Mouse (Mus musculus): ENCODE measurements around the gene Gm19402. TPM values are rescaled to one million over a fixed set of nuclear protein-coding genes. Genes with fewer than 3 reads are reported as not detected.

Gene Gm19402
- total and polyA plus RNA-seq, 2 experiments from 2014 or later: not detected

DNA sequence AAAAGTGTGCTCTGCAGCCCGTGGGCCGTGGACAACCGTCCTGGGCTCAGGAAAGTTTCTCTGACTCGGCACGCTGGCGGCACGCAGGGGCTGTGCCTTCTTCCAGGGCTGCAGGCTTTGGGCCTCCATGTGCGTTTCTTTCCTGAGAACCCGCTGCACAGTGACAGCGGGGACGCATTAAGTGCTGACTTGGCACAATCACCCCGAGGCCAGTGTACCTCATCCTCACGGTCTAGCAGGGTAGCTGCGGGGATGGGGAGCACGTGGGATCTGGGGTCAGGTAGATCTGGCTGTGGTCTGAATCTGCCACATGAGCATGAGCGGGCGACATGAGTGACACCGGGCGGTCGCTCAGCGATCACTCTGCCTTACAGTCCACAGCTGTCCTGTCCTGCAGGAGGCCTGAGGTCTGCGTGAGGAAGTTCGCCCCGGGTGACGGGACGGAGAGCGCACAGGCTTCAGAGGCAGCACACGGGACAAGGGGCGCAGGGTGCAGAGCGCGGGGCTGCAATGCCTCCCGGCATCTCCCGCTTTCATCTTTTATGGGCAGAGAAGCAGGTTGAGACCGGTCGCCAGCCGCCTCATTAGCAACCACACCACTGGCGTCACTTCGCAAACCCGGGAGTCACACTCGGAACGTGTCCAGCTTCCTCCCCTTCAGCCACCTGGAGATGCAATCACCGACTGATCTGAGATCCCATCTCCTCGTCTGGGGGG is 26.4 kb downstream of the Gm19402 start:
- H3K4me1 ChIP-seq (ENCODE audit: insufficient read depth, low read length): no peaks in the 10 kb centered on the region
- TF ChIP-seq CTCF (IDR thresholded peaks at IDR 0.05): no peak
- ATAC-seq (ENCODE audit: low FRiP score): no peak
- 62% methylated on average over 43 of the region's 43 CpGs for WGBS
- H3K9me3 ChIP-seq (ENCODE audit: low read length): no peaks in the 10 kb centered on the region
- H3K27me3 ChIP-seq (ENCODE audit: insufficient read depth, low read length): no peaks in the 10 kb centered on the region
- DNase-seq (ENCODE audit: low spot score): no peak
- H3K36me3 ChIP-seq (ENCODE audit: insufficient read depth, low read length): no peaks in the 10 kb centered on the region
- no peak overlapping the region for H3K4me3 ChIP-seq (ENCODE audit: low read depth, low read length)
- H3K27ac ChIP-seq (ENCODE audit: low read depth, low read length): no peak overlapping the region
- H3K9ac ChIP-seq (replicated peaks; ENCODE audit: low read length, poor library complexity, severe bottlenecking): no peak overlapping the region
- no peak overlapping the region for H3K4me2 ChIP-seq (ENCODE audit: low read depth, low read length, poor library complexity, severe bottlenecking)

DNA sequence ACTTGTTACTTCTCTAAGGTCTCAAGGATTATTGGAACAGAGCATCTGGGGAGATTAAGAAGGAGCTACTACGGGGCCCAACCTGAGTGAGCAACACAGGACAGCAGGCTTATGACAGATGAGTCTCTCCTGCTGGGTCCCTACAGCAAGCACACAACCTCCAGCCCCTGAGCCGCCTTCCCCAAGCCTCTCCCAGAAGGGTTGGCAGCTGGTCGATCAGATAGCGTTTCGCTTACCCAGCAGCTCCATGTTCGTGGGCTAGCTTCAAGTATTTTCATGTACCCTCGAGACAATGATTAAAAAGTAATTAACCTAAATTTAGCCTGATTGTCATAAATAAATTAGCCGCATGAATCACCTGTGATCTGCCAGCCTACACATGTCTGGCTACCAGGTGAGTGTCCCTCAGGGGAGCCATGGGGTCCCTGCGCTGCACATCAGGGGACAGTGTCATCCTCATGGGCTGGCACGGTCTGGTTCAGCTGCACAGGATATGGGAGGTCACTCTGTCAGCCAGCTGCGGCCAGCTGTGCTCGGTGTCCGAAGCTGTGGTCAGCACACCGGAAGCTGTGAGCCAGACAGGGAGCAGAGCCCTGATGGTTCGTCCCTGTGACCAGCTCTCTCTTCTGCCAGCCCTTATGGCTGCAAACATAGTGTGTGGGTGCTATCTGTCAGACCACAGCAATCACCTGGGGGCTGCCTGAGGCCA is 32.1 kb downstream of the Gm19402 start:
- Histone ChIP-seq H3K4me2 (ENCODE audit: low read depth, low read length, poor library complexity, severe bottlenecking) (no peak overlapping the region), H3K36me3 (ENCODE audit: insufficient read depth, low read length) (no peaks in the 10 kb centered on the region), H3K27me3 (ENCODE audit: insufficient read depth, low read length) (no peaks in the 10 kb centered on the region), H3K9ac (replicated peaks; ENCODE audit: low read length, poor library complexity, severe bottlenecking) (no peak overlapping the region), H3K27ac (ENCODE audit: low read depth, low read length) (no peak overlapping the region), H3K9me3 (ENCODE audit: low read length) (no peaks in the 10 kb centered on the region), H3K4me1 (ENCODE audit: insufficient read depth, low read length) (no peaks in the 10 kb centered on the region), H3K4me3 (ENCODE audit: low read depth, low read length) (no peak overlapping the region)
- no peak for DNase-seq (ENCODE audit: low spot score)
- no peak for TF ChIP-seq CTCF (IDR thresholded peaks at IDR 0.05)
- no peak for ATAC-seq (ENCODE audit: low FRiP score)
- WGBS: 69% methylated on average over 15 of the region's 15 CpGs

DNA sequence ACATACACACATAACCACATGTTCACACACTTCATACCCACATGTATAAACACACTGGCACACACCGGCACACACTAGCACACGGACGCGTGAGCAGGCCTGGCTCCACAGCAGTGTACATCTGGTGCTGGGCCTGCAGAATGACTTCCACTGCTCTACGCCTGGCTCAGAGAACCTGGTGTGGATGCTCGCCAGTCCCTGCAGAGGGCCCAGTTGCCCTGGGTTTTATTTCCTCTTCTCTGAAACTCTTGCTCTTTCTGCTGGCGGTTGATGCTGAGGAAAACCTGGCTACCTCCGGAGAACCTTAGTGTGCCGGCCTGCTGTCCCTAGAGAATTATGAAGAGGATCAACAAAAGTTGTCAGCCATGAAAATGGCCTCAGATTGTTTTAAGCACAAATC is 38.5 kb downstream of the Gm19402 start:
- Histone ChIP-seq H3K27ac (ENCODE audit: low read depth, low read length) (no peak overlapping the region), H3K36me3 (ENCODE audit: insufficient read depth, low read length) (peaks cover 3% of the 10 kb centered on the region; the same call in 1 of the 2 replicates), H3K4me1 (ENCODE audit: insufficient read depth, low read length) (no peaks in the 10 kb centered on the region), H3K9me3 (ENCODE audit: low read length) (no peaks in the 10 kb centered on the region), H3K27me3 (ENCODE audit: insufficient read depth, low read length) (no peaks in the 10 kb centered on the region), H3K4me3 (ENCODE audit: low read depth, low read length) (no peak overlapping the region), H3K4me2 (ENCODE audit: low read depth, low read length, poor library complexity, severe bottlenecking) (no peak overlapping the region), H3K9ac (replicated peaks; ENCODE audit: low read length, poor library complexity, severe bottlenecking) (no peak overlapping the region)
- DNase-seq (ENCODE audit: low spot score) (no peak), ATAC-seq (ENCODE audit: low FRiP score) (no peak)
- 90% methylated on average over 9 of the region's 9 CpGs for whole genome bisulfite sequencing
- TF ChIP-seq CTCF (IDR thresholded peaks at IDR 0.05): peak; percentile 26; the same call in 1 of the 2 replicates

DNA sequence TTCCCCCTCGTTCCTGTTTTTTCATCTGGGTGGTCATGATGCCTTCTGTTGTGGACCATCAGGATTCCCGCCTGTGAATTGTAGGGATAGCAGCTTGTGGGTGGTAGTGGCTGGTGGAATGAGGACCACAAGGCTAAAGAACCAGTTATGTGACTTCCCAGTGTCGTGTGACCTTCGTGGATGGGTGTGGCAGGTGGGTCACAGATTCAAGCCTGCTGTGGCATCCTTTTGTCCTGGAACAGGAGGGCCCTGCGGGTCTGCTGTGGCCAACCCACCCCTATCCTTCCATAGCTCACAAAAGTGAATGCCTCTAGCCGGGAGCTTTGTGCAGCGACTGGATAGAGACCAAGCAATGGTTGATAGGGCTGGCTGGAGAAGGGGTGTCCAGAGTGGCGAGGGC is 42.7 kb downstream of the Gm19402 start:
- ATAC-seq (ENCODE audit: low FRiP score): no peak
- Histone ChIP-seq H3K36me3 (ENCODE audit: insufficient read depth, low read length) (peaks cover 40% of the 10 kb centered on the region), H3K4me3 (ENCODE audit: low read depth, low read length) (no peak overlapping the region), H3K9ac (replicated peaks; ENCODE audit: low read length, poor library complexity, severe bottlenecking) (no peak overlapping the region), H3K4me1 (ENCODE audit: insufficient read depth, low read length) (no peaks in the 10 kb centered on the region), H3K27ac (ENCODE audit: low read depth, low read length) (no peak overlapping the region), H3K27me3 (ENCODE audit: insufficient read depth, low read length) (no peaks in the 10 kb centered on the region), H3K4me2 (ENCODE audit: low read depth, low read length, poor library complexity, severe bottlenecking) (no peak overlapping the region), H3K9me3 (ENCODE audit: low read length) (no peaks in the 10 kb centered on the region)
- WGBS: 88% methylated on average over 8 of the region's 8 CpGs
- no peak for DNase-seq (ENCODE audit: low spot score)
- TF ChIP-seq CTCF (IDR thresholded peaks at IDR 0.05): no peak

DNA sequence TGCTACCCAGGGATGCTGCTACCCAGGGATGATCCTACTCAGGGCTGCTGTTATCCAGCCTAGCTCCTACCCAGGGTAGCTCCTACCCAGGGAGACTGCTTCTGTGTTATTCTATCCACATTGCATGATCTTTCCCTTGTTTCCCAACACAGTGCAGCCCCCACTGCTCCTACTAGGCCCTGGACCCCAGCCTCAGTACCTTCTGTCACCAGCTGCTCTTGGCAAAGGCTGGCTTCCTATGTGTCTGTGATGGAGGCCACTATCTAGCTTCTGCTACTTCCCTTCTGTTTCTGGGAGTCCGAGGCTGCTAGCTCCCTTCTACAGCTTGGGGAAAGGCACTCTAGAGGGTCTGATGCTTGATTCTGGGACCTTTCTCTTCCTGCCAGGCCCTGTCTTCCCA is 43.1 kb downstream of the Gm19402 start:
- ATAC-seq (ENCODE audit: low FRiP score): no peak
- Histone ChIP-seq H3K9ac (replicated peaks; ENCODE audit: low read length, poor library complexity, severe bottlenecking) (no peak overlapping the region), H3K36me3 (ENCODE audit: insufficient read depth, low read length) (peaks cover 43% of the 10 kb centered on the region), H3K27me3 (ENCODE audit: insufficient read depth, low read length) (no peaks in the 10 kb centered on the region), H3K4me3 (ENCODE audit: low read depth, low read length) (no peak overlapping the region), H3K4me1 (ENCODE audit: insufficient read depth, low read length) (no peaks in the 10 kb centered on the region), H3K9me3 (ENCODE audit: low read length) (no peaks in the 10 kb centered on the region), H3K4me2 (ENCODE audit: low read depth, low read length, poor library complexity, severe bottlenecking) (no peak overlapping the region), H3K27ac (ENCODE audit: low read depth, low read length) (no peak overlapping the region)
- WGBS: 76% methylated on average over 1 of the region's 1 CpGs
- TF ChIP-seq CTCF (IDR thresholded peaks at IDR 0.05): no peak
- DNase-seq (ENCODE audit: low spot score): no peak

DNA sequence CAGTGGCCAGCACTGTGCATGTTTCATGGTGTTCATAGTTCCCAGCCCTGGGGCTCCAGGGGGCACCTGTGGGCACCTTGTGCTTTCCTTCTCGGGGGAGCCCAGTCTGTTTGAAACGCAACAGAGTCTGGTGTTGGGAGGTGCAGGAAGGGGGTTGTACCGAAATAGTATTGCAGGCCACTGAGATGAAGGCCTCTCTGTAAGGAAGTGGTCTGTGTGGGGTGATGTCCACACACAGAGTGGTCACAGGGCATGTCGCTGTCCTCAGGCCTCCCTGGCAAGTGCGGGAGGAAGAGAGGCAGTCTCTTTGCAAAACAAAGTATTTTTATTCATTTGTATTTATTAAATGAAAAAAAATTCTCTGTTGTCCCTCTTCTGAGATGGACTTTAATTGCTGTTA is 45.0 kb downstream of the Gm19402 start:
- Histone ChIP-seq H3K9ac (replicated peaks; ENCODE audit: low read length, poor library complexity, severe bottlenecking) (no peak overlapping the region), H3K27me3 (ENCODE audit: insufficient read depth, low read length) (no peaks in the 10 kb centered on the region), H3K36me3 (ENCODE audit: insufficient read depth, low read length) (peaks cover 56% of the 10 kb centered on the region), H3K27ac (ENCODE audit: low read depth, low read length) (no peak overlapping the region), H3K4me1 (ENCODE audit: insufficient read depth, low read length) (no peaks in the 10 kb centered on the region), H3K4me2 (ENCODE audit: low read depth, low read length, poor library complexity, severe bottlenecking) (no peak overlapping the region), H3K4me3 (ENCODE audit: low read depth, low read length) (no peak overlapping the region), H3K9me3 (ENCODE audit: low read length) (no peaks in the 10 kb centered on the region)
- DNase-seq (ENCODE audit: low spot score) (no peak), ATAC-seq (ENCODE audit: low FRiP score) (no peak)
- TF ChIP-seq CTCF (IDR thresholded peaks at IDR 0.05): no peak
- 96% methylated on average over 5 of the region's 5 CpGs for WGBS
